Mouse (Mus musculus) midbrain, embryonic 16.5 days (tissue): ENCODE data around the gene Ankrd50. TPM values are rescaled to one million over a fixed set of nuclear protein-coding genes. Genes with fewer than 3 reads are reported as not detected.

ENCODE experiments used
- ATAC-seq: fragments of 200-750 bp; cut with Nextera tagmentation; 2 replicates; pipeline ENCODE4 v1.8.0; 2017; ENCODE audit warnings: moderate TSS enrichment
- H3K27ac ChIP-seq: fragments of 300-500 bp; sonication (generic); 2 replicates; pipeline ENCODE4 v1.5.1; 2014; ENCODE audit warnings: mild to moderate bottlenecking, low read length, mixed read lengths
- H3K27me3 ChIP-seq: fragments of 300-500 bp; sonication (generic); 2 replicates; pipeline ENCODE4 v1.6.1; 2014; ENCODE audit warnings: low read depth, low read length, mixed read lengths; ENCODE audit not compliant: control insufficient read depth, insufficient read depth
- H3K36me3 ChIP-seq: fragments of 300-500 bp; sonication (generic); 2 replicates; pipeline ENCODE4 v1.6.1; 2014; ENCODE audit warnings: mild to moderate bottlenecking, low read length, moderate library complexity, mixed read lengths; ENCODE audit not compliant: control insufficient read depth, insufficient read depth
- H3K4me1 ChIP-seq: fragments of 300-500 bp; sonication (generic); 2 replicates; pipeline ENCODE4 v1.6.1; 2014; ENCODE audit warnings: mild to moderate bottlenecking, low read length, mixed read lengths; ENCODE audit not compliant: control insufficient read depth, insufficient read depth
- H3K4me2 ChIP-seq: fragments of 300-500 bp; sonication (generic); 2 replicates; pipeline ENCODE4 v1.6.1; 2014; ENCODE audit warnings: mild to moderate bottlenecking, low read length, mixed read lengths
- H3K4me3 ChIP-seq: fragments of 300-500 bp; sonication (generic); 2 replicates; pipeline ENCODE4 v1.5.1; 2014; ENCODE audit warnings: low read depth, mild to moderate bottlenecking, low read length, moderate library complexity, mixed read lengths
- H3K9ac ChIP-seq: fragments of 300-500 bp; sonication (generic); 2 replicates; pipeline ENCODE4 v1.6.1; 2014; ENCODE audit warnings: low read depth, low read length, mixed read lengths
- H3K9me3 ChIP-seq: fragments of 300-500 bp; sonication (generic); replicated peaks from 2 replicates; pipeline ENCODE4 v1.6.1; 2014; ENCODE audit warnings: mild to moderate bottlenecking, low read length, mixed read lengths; ENCODE audit not compliant: control insufficient read depth, poor library complexity, severe bottlenecking
- WGBS: fragments of 180-500 bp; shearing (Covaris S2); extraction: QIAGEN DNeasy Blood & Tissue Kit; methylation state at CpG from one replicate; pipeline ENCODE4 v1.1.7; 2014; 5-methylcytosine and 5-hydroxymethylcytosine counted together
- polyA plus RNA-seq: library from polyadenylated mRNA; unstranded; fragments of >200 nt; fragmentation: Nextera tagmentation; extraction: Ambion mirVana; gene quantifications from 2 replicates; pipeline ENCODE4 v1.2.1, GENCODE M21; 2015

Gene Ankrd50
- polyA plus RNA-seq, 1 experiment from 2014 or later: 21.4 TPM

GRCm38 (mm10) chr3:38433495-38434464 is 50.9 kb downstream of the Ankrd50 start:
- Histone ChIP-seq H3K27ac (0 out of 2 replicates have a peak overlapping the region, but pooled peaks have one; percentile 30), H3K4me3 (no peak overlapping the region), H3K9me3 (no peaks in the 10 kb centered on the region), H3K4me2 (no peak overlapping the region), H3K4me1 (peaks cover 4% of the 10 kb centered on the region; the same call in 1 of the 2 replicates), H3K27me3 (no peaks in the 10 kb centered on the region), H3K9ac (no peak overlapping the region), H3K36me3 (no peaks in the 10 kb centered on the region)
- no peak for ATAC-seq
- 11% methylated on average over 11 of the region's 11 CpGs for WGBS

- 58% methylated on average over 5 of the region's 5 CpGs for WGBS
- H3K9me3 ChIP-seq: no peaks in the 10 kb centered on the region
- no peaks in the 10 kb centered on the region for H3K27me3 ChIP-seq
- H3K9ac ChIP-seq: no peak overlapping the region
- H3K4me1 ChIP-seq: peaks cover 4% of the 10 kb centered on the region; the same call in 1 of the 2 replicates
- 0 out of 2 replicates have a peak, but pooled peaks have one; percentile 9 for ATAC-seq
- no peaks in the 10 kb centered on the region for H3K36me3 ChIP-seq
- H3K27ac ChIP-seq: no peak overlapping the region
- no peak overlapping the region for H3K4me3 ChIP-seq
- no peak overlapping the region for H3K4me2 ChIP-seq
Observed at GRCm38 (mm10) chr3:38431461-38431860, 53.2 kb downstream of the Ankrd50 start.

DNA sequence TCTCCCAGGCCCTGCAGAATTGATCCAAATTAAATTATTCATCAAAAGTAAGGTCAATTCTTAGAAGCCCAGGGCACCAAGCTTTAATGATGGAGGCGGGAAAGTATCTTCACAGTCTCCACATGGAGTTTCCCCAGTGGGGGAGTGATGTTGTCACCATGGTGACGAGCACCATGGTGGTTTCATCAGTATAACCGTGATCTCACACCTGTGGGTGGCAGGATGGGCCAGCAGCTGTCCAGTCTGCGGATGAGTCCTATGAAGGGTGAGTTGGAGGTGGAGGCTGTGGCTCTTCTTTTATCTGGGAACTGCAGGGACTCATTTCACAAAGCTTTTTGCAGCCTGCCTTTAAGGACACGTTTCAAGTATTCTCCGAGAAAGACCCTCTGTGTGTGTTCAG is 53.6 kb downstream of the Ankrd50 start:
- Histone ChIP-seq H3K9ac (no peak overlapping the region), H3K4me2 (no peak overlapping the region), H3K4me1 (peaks cover 4% of the 10 kb centered on the region; the same call in 1 of the 2 replicates), H3K36me3 (no peaks in the 10 kb centered on the region), H3K27me3 (no peaks in the 10 kb centered on the region), H3K9me3 (no peaks in the 10 kb centered on the region), H3K4me3 (no peak overlapping the region), H3K27ac (no peak overlapping the region)
- WGBS: 46% methylated on average over 6 of the region's 6 CpGs
- peak; percentile 73; the same call in 1 of the 2 replicates for ATAC-seq

- H3K9ac ChIP-seq: no peak overlapping the region
- no peak overlapping the region for H3K27ac ChIP-seq
- no peak overlapping the region for H3K4me2 ChIP-seq
- 96% methylated on average over 1 of the region's 1 CpGs for whole genome bisulfite sequencing
- H3K27me3 ChIP-seq: no peaks in the 10 kb centered on the region
- H3K36me3 ChIP-seq: no peaks in the 10 kb centered on the region
- H3K4me1 ChIP-seq: no peaks in the 10 kb centered on the region
- ATAC-seq: no peak
- no peaks in the 10 kb centered on the region for H3K9me3 ChIP-seq
- H3K4me3 ChIP-seq: no peak overlapping the region
Observed at GRCm38 (mm10) chr3:38427200-38427599, 57.4 kb downstream of the Ankrd50 start.

GRCm38 (mm10) chr3:38423966-38424365 is 60.7 kb downstream of the Ankrd50 start:
- Histone ChIP-seq H3K4me3 (no peak overlapping the region), H3K4me1 (no peaks in the 10 kb centered on the region), H3K4me2 (no peak overlapping the region), H3K27ac (no peak overlapping the region), H3K36me3 (no peaks in the 10 kb centered on the region), H3K9me3 (no peaks in the 10 kb centered on the region), H3K27me3 (no peaks in the 10 kb centered on the region), H3K9ac (no peak overlapping the region)
- ATAC-seq: no peak
- WGBS: 82% methylated on average over 4 of the region's 4 CpGs

DNA sequence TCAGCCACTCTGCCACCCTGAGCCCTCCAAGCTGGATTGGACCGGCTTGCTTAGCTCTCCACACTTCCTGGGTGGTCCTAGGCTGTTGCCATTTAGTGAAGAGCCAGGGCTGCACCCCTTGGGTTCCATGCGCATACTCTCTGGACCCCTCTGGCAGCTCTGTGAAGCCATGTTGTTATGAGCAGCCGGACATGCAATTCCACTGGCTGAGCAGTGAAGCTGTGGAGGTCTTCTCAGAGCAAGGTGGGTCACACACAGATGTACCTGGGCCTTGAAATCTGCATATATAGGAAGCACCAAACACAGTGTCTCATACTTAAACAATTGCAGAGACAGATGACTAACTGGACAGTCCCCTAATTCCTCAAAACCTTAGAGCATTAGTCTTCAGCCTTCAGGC is 64.7 kb downstream of the Ankrd50 start:
- no peak overlapping the region for H3K4me3 ChIP-seq
- H3K27me3 ChIP-seq: no peaks in the 10 kb centered on the region
- no peaks in the 10 kb centered on the region for H3K9me3 ChIP-seq
- no peak for ATAC-seq
- H3K9ac ChIP-seq: no peak overlapping the region
- H3K27ac ChIP-seq: no peak overlapping the region
- H3K4me1 ChIP-seq: no peaks in the 10 kb centered on the region
- H3K4me2 ChIP-seq: no peak overlapping the region
- no peaks in the 10 kb centered on the region for H3K36me3 ChIP-seq
- WGBS: 90% methylated on average over 3 of the region's 3 CpGs

DNA sequence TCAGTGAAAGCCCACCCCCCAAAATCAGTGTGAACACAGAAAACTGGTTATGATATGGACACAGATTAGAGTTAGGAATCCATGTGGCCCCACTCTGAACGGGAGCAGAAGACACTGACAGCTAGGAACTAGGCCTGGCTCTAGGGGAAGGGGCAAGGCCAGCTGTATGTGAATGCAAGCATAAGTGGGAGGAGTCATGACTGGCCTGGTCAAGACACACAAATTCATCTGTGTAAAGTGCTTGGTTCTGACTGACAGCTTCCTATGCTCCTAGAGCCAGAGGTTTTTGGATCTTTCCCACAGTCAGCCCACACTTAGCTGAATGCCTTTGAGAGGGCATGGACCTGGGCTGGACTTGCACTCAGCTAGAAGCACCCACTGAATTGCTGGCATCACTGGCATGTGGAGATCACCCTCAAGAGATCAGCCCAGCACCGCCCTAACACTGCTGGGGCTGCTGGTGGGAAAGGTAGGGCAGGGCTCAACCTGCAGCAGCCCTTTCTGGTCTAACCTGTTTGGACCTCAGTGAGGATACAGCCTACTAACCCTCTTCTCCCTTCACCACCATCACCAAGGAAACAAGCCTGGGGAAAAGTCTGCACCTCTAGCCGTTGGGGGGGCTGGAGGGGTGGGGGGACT is 69.2 kb downstream of the Ankrd50 start:
- 85% methylated on average over 3 of the region's 3 CpGs for WGBS
- H3K27me3 ChIP-seq: no peaks in the 10 kb centered on the region

More for the DNA sequence above, 69.2 kb downstream of the Ankrd50 start:
- Histone ChIP-seq H3K9ac (no peak overlapping the region), H3K36me3 (no peaks in the 10 kb centered on the region), H3K4me1 (no peaks in the 10 kb centered on the region), H3K9me3 (no peaks in the 10 kb centered on the region), H3K4me3 (no peak overlapping the region), H3K4me2 (no peak overlapping the region), H3K27ac (no peak overlapping the region)
- no peak for ATAC-seq
